Mouse (Mus musculus) CD8-positive naive resting alpha-beta T cell, adult 2 months (primary cell): Measurements from ENCODE around the gene Zfp941.
A peak's percentile ranks its signal among the peaks of the same experiment; 100 is the strongest.

ENCODE experiments used
- DNase-seq, 2 experiments: peaks; one replicate each; pipeline ENCODE4 v3.0.0; 2022; ENCODE audit warnings: low read depth in 2 of 2, low spot score in 2 of 2

The Zfp941 gene

DNA sequence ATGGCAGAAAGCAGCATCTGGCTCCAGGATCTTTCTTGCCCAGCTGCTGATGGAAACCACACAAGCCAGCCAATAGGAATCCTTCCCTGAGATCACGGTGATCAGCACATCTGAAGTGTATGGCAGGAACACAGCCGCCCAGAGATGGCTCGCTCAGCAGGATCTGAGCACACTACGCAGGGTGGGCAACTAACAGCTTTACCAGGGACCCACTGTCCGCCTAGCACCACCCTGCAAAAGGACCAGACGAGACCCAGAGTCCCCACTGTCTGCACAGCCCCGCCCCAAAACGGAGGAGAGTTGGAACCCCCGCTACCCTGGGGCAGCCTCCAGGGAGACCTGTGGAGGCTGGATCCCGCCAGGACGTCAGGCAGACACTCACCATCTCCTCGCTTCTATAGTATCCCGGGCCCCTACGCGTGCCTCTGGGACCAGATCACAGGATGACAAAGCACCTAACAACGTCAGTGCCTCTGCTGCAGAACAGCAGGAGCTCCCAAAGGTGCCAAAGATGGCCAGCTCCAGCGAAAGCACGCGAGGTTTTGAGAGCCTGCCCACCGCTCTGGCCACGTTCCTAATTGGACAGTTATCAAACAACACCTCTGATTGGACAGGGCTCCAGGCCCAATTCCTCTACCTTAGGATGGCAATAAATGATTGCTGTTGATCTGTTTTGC, at the start of gene Zfp941:
TSS of gene Zfp941 (minus strand) at position 526 of the 677 bp plus-strand sequence.
- DNase-seq: no peak

DNA sequence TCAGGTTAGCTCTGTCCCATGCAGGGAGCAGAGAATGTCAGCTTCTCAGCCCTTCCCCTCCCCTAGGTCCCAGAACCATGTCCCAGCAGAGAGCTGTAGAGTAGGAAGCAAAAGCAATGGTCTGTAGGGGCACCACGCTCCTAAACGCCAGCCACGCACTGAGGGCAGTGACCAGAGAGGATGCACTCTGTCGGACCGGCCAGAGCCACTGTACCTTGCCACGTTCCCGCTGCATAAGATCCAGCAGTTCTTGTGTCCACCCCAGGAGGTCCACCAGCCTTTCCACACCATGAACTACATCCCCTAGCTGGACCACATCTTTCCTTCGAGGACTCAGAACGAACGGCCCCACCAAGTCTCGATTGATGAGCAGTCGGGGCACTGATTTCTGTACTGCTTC, 42.8 kb upstream of the Zfp941 start:
- DNase-seq: no peak

DNA sequence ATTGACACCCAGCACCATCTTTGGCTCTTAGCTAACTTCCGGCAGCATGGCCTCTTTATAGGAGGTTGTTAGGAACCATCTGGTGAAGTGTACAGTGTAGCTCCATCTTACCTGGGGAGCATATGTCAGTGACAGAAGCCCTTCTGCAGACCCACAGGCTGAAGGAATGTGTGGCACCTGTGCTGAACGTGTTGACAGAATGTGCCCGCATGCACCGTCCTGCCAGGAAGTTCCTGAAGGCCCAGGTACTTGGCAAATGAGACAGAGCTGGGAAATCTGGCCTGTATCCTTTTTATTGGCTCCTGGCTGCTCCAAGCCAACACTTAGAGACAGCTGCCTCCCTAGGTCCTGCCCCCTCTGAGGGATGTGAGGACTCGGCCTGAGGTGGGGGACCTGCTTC, 38.8 kb upstream of the Zfp941 start:
- no peak for DNase-seq

DNA sequence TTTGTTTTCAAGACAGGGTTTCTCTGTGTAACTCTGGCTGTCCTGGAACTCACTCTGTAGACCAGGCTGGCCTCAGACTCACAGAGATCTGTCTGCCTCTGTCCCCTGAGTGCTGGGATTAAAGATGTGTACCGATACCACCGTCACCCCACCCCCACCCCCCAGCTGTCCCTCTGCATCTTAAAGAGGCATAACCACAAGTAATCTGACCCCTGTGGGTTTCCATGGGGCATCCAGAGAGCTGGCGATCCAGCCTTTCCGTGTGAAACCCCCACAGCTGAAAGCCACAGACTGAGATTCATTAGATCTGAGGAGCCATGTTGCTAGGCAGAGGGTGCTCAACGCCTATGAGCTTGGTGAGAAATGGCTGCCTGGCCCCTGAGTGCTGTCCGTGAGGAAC, 38.0 kb upstream of the Zfp941 start:
- DNase-seq: no peak

DNA sequence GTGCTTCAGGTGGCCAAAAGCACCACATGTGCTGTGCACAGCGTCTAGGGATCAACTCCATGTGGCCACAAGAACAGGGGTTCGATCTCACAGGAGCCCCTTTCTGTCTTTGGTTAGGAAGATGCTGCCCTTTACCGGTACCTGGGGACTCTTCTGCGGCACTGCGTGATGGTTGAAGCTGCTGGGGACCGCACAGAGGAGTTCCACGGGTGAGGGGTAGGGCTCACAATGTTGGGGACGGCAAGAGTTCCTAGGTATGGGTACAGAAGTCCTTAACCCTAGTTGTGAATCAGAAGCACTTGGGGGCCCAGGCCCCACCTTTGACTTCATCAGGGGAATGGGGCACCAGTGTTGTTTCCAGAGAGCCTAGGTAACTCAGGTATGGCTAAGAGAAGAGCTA, 36.8 kb upstream of the Zfp941 start:
- DNase-seq: no peak

DNA sequence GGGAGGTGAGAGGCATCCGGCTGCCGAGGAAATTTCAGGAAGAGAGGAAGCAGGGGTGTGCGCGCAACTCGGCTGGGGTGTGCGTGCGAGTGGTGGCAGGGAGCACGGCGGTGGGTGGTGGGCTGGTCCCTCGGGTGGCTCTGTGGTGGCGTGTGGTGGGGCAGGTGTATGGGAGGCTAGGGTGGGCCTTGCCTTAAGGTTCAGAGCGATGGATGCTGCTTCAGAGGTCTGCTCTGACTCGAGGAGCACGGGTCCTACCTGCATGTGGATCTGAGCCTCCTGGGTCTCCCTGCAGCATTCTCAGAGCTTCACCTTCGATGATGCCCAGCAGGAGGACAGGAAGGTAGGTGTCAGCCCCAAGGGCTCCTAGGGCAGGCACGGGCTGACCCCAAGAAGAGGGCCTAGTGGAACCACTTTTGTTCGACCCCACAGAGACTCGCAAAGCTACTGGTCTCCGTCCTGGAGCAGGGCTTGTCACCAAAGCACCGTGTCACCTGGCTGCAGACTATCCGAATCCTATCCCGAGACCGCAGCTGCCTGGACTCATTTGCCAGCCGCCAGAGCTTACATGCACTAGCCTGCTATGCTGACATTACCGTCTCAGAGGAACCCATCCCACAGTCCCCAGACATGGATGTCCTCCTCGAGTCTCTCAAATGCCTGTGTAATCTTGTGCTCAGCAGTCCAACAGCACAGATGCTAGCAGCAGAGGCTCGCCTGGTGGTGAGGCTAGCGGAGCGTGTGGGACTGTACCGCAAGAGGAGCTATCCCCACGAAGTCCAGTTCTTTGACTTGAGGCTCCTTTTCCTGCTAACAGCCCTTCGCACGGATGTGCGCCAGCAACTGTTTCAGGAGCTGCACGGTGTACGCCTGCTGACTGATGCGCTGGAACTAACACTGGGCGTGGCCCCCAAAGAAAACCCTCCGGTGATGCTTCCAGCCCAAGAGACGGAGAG, 35.9 kb upstream of the Zfp941 start, which contains the start of gene Bet1l:
TSS of gene Bet1l (minus strand) at position 28 of the 956 bp plus-strand sequence.
- no peak for DNase-seq

DNA sequence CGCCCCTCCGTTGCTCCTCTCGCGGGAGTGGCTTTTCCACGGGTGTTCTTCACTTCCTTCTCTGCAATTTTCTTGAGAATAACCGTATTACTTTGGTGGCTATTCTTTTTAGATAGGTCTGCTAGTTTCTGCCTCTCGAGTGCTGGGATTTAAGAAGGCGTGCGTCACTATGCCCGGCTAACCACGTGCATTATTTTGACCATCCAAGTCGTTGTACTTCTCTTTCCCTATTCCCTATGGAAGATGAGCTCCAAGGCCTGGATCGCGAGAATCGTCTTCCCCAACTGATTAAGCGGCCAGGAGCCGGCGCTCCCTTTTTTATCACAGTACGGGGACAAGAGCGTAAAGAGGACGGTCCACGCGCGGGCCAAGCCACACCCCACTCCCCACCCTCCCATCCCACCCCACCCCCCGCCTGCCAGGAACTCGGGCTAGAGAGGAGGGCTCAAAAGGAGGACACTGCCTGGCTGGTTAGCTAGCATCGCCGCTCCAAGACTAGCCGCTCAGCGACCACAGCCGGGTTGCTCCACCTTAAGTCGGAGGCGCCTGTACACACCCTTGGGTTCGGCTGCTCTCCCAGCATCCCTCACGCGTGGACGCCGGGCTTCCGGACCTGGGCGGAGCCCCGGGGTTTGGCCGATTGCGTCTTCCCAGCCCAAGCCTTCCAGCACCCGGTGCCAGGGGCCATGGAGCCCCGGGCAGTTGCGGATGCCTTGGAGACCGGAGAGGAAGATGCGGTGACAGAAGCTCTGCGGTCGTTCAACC, 35.0 kb upstream of the Zfp941 start, which contains the start of gene Ric8a:
TSS of gene Ric8a (plus strand) at position 173 of the 765 bp plus-strand sequence.
- peak; percentile 76 to 77 for DNase-seq

DNA sequence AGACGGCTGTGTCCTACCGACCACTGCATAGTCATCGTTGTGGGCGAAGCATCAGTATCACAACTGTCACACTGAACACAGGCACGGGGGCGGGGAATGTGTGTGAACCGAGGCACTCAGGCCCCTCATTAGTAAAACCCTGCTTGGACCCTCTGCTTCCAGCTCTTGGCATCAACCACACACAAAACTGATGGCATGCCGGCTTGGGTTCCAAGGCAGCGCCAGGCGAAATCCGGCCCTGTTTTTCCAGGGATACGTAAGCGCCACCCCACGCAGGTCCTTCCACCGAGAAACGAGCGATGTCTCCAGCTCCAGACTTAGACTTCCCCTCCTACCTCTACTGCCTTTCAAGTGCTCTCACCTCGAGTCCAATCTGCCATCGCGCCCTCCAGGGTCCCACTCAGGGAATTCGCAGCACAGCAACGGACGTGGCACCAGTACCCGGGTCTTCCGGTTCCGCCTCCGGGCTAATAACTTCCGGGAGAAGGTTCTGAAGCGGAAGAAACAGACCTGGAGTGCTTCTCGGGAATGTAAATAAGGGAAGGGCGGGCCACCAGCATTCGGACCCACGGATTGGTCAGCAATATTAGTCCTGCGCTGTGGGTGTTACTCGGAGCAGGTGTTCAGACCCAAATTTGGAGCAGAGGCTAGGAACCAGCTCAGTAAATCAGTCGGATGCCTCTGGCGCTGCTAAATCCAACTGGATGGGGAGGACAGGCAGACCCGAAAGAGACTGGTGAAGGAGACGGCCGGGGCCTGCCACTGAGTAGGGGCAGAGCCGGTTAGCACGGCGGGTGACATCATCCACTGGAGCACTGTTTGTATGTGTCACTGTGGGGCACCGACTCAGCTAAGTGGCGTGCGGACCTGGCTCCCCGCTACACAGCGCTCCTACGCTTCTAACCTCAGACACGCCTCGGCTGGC, 34.1 kb upstream of the Zfp941 start, which contains the start of gene Gm45785:
TSS of gene Gm45785 (minus strand) at position 472 of the 925 bp plus-strand sequence.
- DNase-seq: peak; percentile 63 to 64

DNA sequence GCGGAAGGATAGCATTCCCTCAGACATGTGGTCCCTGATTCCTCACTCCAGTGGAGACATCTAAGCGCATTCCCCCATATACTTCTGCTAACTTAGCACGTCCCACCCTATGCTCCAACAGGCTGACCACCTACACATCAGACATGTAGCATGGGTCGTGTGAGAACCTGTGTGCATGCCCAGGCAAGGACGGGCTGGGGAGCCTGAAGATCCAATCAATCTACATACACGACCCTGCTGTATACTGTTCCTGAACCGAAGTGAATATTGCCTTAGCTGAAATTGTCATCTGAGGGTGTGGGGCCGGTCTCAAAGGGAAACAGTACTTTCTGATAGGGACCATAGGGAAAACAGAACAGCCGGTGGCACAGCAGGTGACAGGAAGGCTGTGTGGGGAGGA, 33.2 kb upstream of the Zfp941 start:
- DNase-seq: no peak

DNA sequence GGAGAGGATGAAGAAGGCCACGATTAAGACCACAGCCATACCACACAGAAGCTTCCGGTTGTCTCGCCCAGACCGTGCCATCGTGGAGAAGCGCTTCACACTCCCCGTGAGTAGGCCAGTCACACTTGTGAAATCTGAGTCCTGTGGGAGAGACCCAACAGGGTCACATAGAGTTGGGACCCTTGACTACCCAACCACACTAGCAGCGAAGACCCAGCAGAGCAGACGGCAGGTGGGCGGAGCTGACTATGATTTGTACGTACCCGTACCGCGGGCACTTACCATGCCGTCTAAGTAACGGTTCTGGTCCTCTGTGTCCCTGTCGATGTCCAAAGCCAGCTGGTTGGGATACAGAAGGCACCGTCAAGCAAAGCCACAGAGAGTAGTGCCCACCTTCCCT, 32.5 kb upstream of the Zfp941 start:
- DNase-seq: no peak

DNA sequence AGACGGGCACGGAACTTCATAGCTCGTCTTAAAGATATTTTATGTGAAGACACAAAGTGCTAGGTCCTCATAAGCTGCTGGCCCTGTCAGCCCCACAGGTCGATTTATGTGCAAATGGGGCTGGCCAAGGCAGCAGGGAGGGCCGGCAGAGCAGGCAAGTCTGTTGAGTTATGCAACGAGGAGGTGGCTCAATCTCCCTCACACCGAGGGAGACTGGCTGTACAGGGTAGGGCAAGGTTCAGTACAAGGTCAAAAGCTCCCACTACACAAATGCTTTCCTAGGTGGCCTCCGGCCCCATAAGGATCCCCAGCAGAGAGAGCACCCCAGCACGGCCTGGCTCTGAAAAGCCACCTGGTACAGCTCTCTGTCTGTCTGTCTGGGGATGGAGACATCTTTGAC, 31.4 kb upstream of the Zfp941 start:
- DNase-seq: no peak

DNA sequence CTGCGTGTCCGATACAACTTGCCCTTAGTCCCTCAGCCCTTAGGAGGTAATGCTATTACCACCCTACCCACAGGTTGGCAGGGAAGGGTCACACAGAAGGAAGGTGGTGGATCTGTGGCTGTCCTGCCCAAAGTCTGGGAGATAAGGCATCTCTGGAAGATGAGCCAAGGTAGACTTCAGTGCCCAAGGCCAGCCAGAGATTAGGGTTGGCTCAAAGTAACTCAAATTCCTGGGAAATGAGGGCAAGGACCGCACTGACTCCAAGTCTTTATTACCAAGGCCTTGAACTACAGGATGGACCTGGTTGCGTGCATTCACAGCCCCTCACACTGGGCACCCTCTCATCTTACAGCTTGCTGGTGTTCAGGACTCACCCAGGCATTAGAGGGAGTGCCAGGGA, 29.9 kb upstream of the Zfp941 start:
- no peak for DNase-seq

DNA sequence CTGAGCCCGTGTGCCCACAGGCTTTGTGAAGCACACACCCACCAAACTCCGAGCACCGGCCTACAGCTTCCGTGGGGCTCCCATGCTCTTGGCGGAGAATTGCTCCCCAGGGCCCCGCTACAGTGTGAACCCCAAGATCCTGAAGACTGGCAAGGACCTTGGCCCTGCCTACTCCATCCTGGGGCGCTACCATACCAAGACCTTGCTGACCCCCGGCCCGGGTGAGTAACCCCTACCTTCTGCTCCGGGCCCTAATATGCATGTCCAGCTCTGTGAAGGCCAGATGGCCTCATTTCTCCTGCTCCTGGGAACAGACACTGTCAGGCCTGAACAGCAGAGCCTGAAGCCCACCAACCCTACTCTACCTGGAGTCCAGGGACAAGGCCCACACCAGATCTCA, 26.6 kb upstream of the Zfp941 start:
- DNase-seq: no peak

DNA sequence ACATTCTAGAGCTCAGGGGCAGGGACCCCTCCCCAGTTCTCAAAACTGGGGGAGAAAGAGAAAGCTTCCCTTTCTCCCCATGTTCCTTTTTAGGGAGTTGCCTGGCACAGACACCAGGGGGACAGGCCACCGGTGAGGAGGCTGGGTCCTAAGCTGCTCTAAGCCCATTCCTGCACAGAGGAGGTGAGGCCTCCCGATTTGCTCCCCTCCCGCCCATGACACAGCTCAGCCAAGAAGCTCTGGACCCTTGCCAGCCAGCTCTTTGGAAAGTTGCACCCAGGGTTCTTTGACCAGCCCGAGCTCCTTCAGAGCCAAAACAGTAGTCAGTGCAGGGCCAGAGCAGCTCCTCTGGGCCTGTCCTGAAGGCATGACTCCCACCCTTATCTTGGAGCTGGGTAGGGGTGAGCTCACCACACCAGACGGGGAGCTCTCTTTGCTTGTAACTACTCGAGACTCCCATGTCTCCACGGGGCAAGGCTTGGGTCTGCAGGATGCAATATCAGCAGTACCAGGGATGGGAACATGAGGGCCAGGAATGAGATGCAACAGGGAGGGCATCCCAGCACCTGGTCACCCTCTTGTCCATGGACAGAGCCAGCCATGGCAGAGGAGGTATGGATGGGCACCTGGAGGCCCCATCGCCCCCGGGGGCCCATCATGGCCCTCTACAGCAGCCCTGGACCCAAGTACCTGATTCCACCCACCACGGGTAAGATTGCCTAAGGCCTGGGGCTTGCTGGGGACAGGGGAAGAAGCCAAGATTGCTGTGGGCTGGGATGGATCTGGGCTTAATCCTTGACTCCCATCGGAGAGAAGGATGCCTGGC, 26.0 kb upstream of the Zfp941 start, which contains the start of gene Odf3:
TSS of gene Odf3 (plus strand) at position 51 of the 826 bp plus-strand sequence.
- DNase-seq: no peak

DNA sequence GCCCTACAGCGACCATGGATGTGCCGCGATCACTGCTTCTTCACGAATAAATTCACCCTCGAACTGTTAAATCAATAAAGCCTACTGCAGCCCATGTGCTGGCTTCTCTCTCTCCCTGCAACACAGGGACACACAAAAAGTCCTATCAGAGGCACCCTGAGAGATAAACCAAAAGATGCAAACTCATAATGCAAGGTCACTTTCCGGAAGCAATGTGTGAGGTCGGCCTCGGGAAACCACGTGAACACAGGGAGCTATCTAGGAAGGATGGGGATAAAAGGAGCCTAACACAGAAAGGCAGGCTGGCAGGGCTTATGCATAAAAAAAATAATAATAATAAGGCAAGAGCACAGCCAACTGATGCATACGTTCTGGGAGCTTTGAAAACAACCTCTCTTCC, 24.7 kb upstream of the Zfp941 start:
- no peak for DNase-seq

DNA sequence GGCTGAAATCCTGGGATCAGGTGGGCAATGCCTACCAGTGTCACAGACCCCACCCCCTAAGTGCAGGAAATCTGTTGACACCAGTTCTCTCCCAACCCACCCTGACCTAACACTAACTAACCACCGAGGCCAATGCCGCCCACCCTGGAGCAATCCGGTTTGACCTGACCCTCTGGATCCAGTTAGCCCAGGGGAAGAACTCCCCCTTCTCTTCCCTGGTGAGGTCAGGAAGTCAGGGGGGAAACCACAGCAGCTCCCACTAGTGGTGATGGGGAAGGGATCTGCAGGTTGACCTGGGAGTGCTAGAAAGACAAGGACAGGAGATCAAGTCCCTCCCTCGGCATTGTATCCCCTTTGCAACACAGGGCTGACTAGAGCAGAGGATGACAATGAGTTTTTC, 23.7 kb upstream of the Zfp941 start:
- no peak for DNase-seq

DNA sequence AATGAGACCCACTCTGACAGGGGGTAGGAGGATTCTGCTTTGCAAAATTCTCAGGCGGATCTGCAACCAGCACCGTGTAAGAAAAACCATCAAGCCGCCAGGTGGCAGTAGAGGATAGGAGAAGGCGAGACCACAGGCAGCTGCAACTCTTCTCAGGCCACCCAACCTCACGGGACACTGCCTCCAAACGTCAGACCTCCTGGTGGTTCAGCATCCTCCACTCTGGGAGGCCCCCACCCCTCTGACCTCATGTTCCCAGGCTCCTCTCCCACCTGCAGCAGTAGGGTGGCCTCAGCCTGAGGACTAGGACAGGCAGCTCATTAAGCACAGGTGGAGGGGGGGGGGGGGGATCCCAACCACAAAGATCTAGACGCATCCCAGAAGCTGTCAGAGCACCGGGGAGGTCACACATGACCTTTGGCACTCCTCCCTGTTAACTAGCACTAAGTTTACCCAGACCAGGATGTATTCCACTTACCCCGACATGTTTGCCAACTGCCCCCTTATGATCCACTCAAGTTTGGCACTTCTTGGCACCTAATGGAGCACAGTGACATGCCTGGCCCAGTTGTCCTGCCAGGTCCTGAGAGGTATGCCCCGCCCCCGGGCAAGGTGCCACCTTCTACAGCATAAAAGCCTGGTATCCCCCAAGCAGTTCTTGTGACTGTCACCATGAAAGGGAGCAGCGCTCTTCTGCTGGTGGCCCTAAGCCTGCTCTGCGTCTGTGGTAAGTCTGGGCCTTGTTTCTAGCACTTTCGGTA, 23.1 kb upstream of the Zfp941 start, which contains the start of gene Scgb1c1:
TSS of gene Scgb1c1 (plus strand) at position 643 of the 761 bp plus-strand sequence.
- DNase-seq: peak; percentile 87 to 91

DNA sequence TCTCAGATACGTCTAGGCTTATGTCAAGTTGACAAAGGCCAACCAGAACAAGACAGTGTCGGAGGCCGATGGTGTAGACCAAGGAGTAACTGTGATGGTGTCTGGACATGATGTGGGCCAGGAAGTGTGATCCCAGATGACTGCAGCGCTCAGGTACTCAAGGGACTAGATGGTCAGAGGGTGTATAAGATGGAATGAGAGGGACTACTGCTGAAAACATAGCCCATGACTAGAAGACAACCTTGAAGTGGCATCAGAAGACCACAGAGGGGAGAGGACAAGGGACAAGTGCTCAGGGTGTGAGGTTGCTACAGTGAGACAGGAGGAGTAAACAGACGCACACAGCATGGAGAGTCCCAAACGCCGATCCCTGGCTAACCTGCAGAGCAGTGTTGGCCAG, 21.8 kb upstream of the Zfp941 start:
- no peak for DNase-seq
